Mouse (Mus musculus): ENCODE measurements around the gene Dupd1. TPM values are rescaled to one million over a fixed set of nuclear protein-coding genes. Genes with fewer than 3 reads are reported as not detected.

The Dupd1 gene
- polyA plus RNA-seq, 1 experiment from 2014 or later = 0.10 TPM

DNA sequence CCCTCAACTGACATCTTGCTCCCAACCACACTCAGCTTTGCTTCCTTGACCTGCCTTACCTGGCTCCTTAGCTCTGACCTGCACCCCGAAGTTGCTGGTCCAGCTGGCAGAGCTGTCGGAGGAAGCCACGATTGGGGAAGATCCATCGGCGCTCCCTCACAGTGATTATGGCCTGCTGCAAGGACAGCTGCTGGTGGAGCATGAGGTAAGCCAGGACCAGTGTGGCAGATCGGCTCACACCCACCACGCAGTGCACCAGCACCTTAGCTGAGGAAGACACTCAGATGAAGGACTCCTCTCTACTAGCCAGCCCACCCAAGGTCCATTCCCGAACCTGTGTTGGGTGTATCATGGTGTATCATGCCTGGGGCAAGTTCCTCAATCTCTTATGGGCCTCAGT is 31.9 kb upstream of the Dupd1 start:
- Histone ChIP-seq H3K36me3 (replicated peaks) (no peaks in the 10 kb centered on the region), H3K9ac (no peak overlapping the region), H3K9me3 (replicated peaks) (no peaks in the 10 kb centered on the region), H3K4me3 (replicated peaks) (no peak overlapping the region), H3K27me3 (no peaks in the 10 kb centered on the region), H3K27ac (replicated peaks) (no peak overlapping the region), H3K4me1 (replicated peaks) (peaks cover 23% of the 10 kb centered on the region), H3K4me2 (no peak overlapping the region)
- ATAC-seq (ENCODE audit: insufficient read depth) = no peak
- 78% methylated on average over 8 of the region's 8 CpGs for WGBS (ENCODE audit: insufficient replicate concordance)

GRCm38 (mm10) chr14:21745149-21745548 is 30.8 kb upstream of the Dupd1 start:
- no peaks in the 10 kb centered on the region for H3K36me3 ChIP-seq (replicated peaks)
- no peak overlapping the region for H3K9ac ChIP-seq
- WGBS (ENCODE audit: insufficient replicate concordance) = 32% methylated on average over 5 of the region's 5 CpGs
- H3K4me3 ChIP-seq (replicated peaks) = no peak overlapping the region
- no peak overlapping the region for H3K4me2 ChIP-seq
- H3K27me3 ChIP-seq = no peaks in the 10 kb centered on the region
- no peaks in the 10 kb centered on the region for H3K9me3 ChIP-seq (replicated peaks)
- ATAC-seq (ENCODE audit: insufficient read depth) = no peak
- no peak overlapping the region for H3K27ac ChIP-seq (replicated peaks)
- H3K4me1 ChIP-seq (replicated peaks) = peaks cover 16% of the 10 kb centered on the region

- no peaks in the 10 kb centered on the region for H3K27me3 ChIP-seq
- H3K4me1 ChIP-seq (replicated peaks) = peaks cover 8% of the 10 kb centered on the region
- 73% methylated on average over 1 of the region's 1 CpGs for WGBS (ENCODE audit: insufficient replicate concordance)
- H3K9me3 ChIP-seq (replicated peaks) = no peaks in the 10 kb centered on the region
- H3K9ac ChIP-seq = no peak overlapping the region
- no peak for ATAC-seq (ENCODE audit: insufficient read depth)
- H3K36me3 ChIP-seq (replicated peaks) = no peaks in the 10 kb centered on the region
- no peak overlapping the region for H3K4me3 ChIP-seq (replicated peaks)
- no peak overlapping the region for H3K4me2 ChIP-seq
- no peak overlapping the region for H3K27ac ChIP-seq (replicated peaks)
Measured at GRCm38 (mm10) chr14:21744169-21744568, 29.8 kb upstream of the Dupd1 start.

DNA sequence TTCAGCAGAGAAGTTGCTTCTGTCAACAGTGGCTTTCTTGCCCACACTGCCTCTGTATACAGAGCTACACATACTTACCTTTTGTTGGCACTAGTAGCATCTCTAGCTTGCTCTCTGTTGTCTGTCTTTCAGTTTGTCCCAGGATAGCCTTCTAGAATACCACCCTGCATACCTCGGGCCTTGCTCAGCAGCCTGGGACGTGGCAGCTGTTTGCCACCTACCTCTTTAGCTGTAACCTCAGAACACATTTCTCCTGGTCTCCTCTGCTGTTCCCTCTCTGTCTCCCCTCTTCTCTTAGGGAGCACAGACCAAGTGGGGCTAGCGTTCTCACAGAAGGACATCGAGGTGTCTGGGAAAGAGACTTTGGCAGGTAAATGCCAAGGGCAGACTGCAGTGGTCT is 28.1 kb upstream of the Dupd1 start:
- Histone ChIP-seq H3K4me3 (replicated peaks) (no peak overlapping the region), H3K27me3 (no peaks in the 10 kb centered on the region), H3K9ac (no peak overlapping the region), H3K4me1 (replicated peaks) (no peaks in the 10 kb centered on the region), H3K27ac (replicated peaks) (no peak overlapping the region), H3K9me3 (replicated peaks) (no peaks in the 10 kb centered on the region), H3K4me2 (no peak overlapping the region), H3K36me3 (replicated peaks) (no peaks in the 10 kb centered on the region)
- WGBS (ENCODE audit: insufficient replicate concordance) = 79% methylated on average over 4 of the region's 4 CpGs
- no peak for ATAC-seq (ENCODE audit: insufficient read depth)

GRCm38 (mm10) chr14:21741786-21742185 is 27.4 kb upstream of the Dupd1 start:
- peak; percentile 36; the same call in 1 of the 2 replicates for ATAC-seq (ENCODE audit: insufficient read depth)

GRCm38 (mm10) chr14:21741314-21741713 is 26.9 kb upstream of the Dupd1 start:
- Histone ChIP-seq H3K9ac (no peak overlapping the region), H3K9me3 (replicated peaks) (no peaks in the 10 kb centered on the region), H3K27ac (replicated peaks) (no peak overlapping the region), H3K4me2 (no peak overlapping the region), H3K27me3 (no peaks in the 10 kb centered on the region), H3K4me3 (replicated peaks) (no peak overlapping the region), H3K36me3 (replicated peaks) (no peaks in the 10 kb centered on the region), H3K4me1 (replicated peaks) (no peaks in the 10 kb centered on the region)
- no peak for ATAC-seq (ENCODE audit: insufficient read depth)
- 71% methylated on average over 3 of the region's 3 CpGs for WGBS (ENCODE audit: insufficient replicate concordance)

More at GRCm38 (mm10) chr14:21741786-21742185, 27.4 kb upstream of the Dupd1 start:
- Histone ChIP-seq H3K4me1 (replicated peaks) (no peaks in the 10 kb centered on the region), H3K27me3 (no peaks in the 10 kb centered on the region), H3K4me3 (replicated peaks) (no peak overlapping the region), H3K9ac (no peak overlapping the region), H3K4me2 (no peak overlapping the region), H3K36me3 (replicated peaks) (no peaks in the 10 kb centered on the region), H3K27ac (replicated peaks) (no peak overlapping the region), H3K9me3 (replicated peaks) (no peaks in the 10 kb centered on the region)
- 19% methylated on average over 4 of the region's 4 CpGs for whole genome bisulfite sequencing (ENCODE audit: insufficient replicate concordance)

- no peak overlapping the region for H3K4me3 ChIP-seq (replicated peaks)
- 80% methylated on average over 7 of the region's 7 CpGs for WGBS (ENCODE audit: insufficient replicate concordance)
- H3K4me1 ChIP-seq (replicated peaks) = no peaks in the 10 kb centered on the region
- H3K27ac ChIP-seq (replicated peaks) = no peak overlapping the region
- ATAC-seq (ENCODE audit: insufficient read depth) = no peak
- no peak overlapping the region for H3K4me2 ChIP-seq
- no peaks in the 10 kb centered on the region for H3K9me3 ChIP-seq (replicated peaks)
- no peaks in the 10 kb centered on the region for H3K36me3 ChIP-seq (replicated peaks)
- no peaks in the 10 kb centered on the region for H3K27me3 ChIP-seq
- H3K9ac ChIP-seq = no peak overlapping the region
Measured at GRCm38 (mm10) chr14:21740345-21740744, 26.0 kb upstream of the Dupd1 start.

- WGBS (ENCODE audit: insufficient replicate concordance) = 71% methylated on average over 15 of the region's 15 CpGs
- Histone ChIP-seq H3K36me3 (replicated peaks) (no peaks in the 10 kb centered on the region), H3K9me3 (replicated peaks) (no peaks in the 10 kb centered on the region), H3K4me1 (replicated peaks) (no peaks in the 10 kb centered on the region), H3K4me2 (no peak overlapping the region), H3K27me3 (no peaks in the 10 kb centered on the region), H3K9ac (no peak overlapping the region), H3K4me3 (replicated peaks) (no peak overlapping the region), H3K27ac (replicated peaks) (no peak overlapping the region)
- no peak for ATAC-seq (ENCODE audit: insufficient read depth)
Measured at GRCm38 (mm10) chr14:21733131-21733905, 18.9 kb upstream of the Dupd1 start.

DNA sequence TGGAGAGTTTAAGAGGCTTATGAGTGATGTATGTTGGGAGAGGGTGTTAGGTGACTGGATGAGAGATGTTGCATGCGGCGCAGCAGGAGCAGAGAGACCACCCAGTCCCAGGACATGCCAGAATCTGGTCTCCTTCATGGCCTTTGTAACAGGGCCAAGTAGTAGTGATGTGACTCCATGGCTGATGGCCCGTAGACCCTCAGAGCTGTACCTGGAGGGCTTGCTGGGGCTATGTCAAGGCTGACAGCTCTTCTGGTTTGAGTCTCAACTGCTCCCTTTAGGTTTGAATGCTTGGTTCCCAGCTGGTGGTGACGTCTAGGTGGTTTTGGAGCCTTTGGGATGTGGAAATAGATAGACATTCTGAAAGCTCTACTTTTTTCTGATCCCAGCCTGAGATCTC is 15.6 kb upstream of the Dupd1 start:
- ATAC-seq (ENCODE audit: insufficient read depth) = no peak
- Histone ChIP-seq H3K4me1 (replicated peaks) (no peaks in the 10 kb centered on the region), H3K9ac (no peak overlapping the region), H3K27me3 (no peaks in the 10 kb centered on the region), H3K4me3 (replicated peaks) (no peak overlapping the region), H3K4me2 (no peak overlapping the region), H3K9me3 (replicated peaks) (no peaks in the 10 kb centered on the region), H3K36me3 (replicated peaks) (no peaks in the 10 kb centered on the region), H3K27ac (replicated peaks) (no peak overlapping the region)
- 63% methylated on average over 4 of the region's 4 CpGs for whole genome bisulfite sequencing (ENCODE audit: insufficient replicate concordance)

GRCm38 (mm10) chr14:21729031-21729732 is 14.8 kb upstream of the Dupd1 start:
- no peak overlapping the region for H3K4me2 ChIP-seq
- H3K4me1 ChIP-seq (replicated peaks) = no peaks in the 10 kb centered on the region
- no peaks in the 10 kb centered on the region for H3K36me3 ChIP-seq (replicated peaks)
- 61% methylated on average over 6 of the region's 6 CpGs for WGBS (ENCODE audit: insufficient replicate concordance)
- no peak for ATAC-seq (ENCODE audit: insufficient read depth)
- no peak overlapping the region for H3K9ac ChIP-seq
- no peak overlapping the region for H3K4me3 ChIP-seq (replicated peaks)
- no peaks in the 10 kb centered on the region; the same call in 1 of the 2 replicates for H3K27me3 ChIP-seq
- H3K27ac ChIP-seq (replicated peaks) = no peak overlapping the region
- H3K9me3 ChIP-seq (replicated peaks) = no peaks in the 10 kb centered on the region

DNA sequence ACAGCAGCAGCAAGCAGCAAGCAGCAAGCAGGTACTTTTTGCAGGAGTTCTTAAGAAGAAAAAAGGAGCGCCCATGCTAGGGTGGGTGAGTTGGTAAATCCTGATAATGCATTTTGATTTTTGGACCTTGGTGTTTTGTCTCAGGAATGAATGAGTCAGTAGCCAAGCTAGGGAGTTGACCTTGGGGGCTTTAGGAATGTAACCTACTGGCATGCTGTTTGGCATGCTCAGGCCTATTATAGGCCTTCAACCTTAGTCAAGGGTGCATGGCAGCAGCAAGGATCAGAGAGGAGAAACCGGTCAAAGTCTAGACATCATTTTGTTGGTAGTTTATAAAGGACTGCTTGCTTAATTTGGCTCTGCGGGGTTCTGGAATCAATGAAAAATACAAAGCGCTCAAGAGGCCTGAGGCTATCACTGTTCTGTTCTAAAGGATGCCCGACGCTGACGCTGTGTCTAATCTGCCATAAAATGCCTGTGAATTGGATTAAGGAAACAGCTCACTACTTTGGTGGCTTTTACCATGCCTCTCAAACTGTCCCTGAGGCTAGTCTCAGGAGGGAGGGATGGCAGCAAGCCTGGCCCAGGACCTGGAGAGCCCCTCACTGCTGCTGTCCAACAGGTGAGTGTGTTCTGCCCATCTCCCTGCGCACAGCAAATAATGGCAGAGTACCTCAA is 7.8 kb upstream of the Dupd1 start:
- H3K27ac ChIP-seq (replicated peaks) = no peak overlapping the region
- no peak overlapping the region for H3K9ac ChIP-seq
- no peak overlapping the region for H3K4me3 ChIP-seq (replicated peaks)
- H3K36me3 ChIP-seq (replicated peaks) = no peaks in the 10 kb centered on the region
- no peaks in the 10 kb centered on the region for H3K9me3 ChIP-seq (replicated peaks)
- WGBS (ENCODE audit: insufficient replicate concordance) = 79% methylated on average over 8 of the region's 8 CpGs
- H3K4me1 ChIP-seq (replicated peaks) = no peaks in the 10 kb centered on the region
- H3K4me2 ChIP-seq = no peak overlapping the region
- no peaks in the 10 kb centered on the region; the same call in 1 of the 2 replicates for H3K27me3 ChIP-seq
- ATAC-seq (ENCODE audit: insufficient read depth) = no peak

Measured in liver, embryonic 15.5 days (tissue).